Mouse (Mus musculus): ENCODE measurements around the gene Gm45713. TPM values are rescaled to one million over a fixed set of nuclear protein-coding genes. Genes with fewer than 3 reads are reported as not detected.

Gm45713 gene
- polyA plus RNA-seq, 1 experiment from 2014 or later = 0.13 TPM

DNA sequence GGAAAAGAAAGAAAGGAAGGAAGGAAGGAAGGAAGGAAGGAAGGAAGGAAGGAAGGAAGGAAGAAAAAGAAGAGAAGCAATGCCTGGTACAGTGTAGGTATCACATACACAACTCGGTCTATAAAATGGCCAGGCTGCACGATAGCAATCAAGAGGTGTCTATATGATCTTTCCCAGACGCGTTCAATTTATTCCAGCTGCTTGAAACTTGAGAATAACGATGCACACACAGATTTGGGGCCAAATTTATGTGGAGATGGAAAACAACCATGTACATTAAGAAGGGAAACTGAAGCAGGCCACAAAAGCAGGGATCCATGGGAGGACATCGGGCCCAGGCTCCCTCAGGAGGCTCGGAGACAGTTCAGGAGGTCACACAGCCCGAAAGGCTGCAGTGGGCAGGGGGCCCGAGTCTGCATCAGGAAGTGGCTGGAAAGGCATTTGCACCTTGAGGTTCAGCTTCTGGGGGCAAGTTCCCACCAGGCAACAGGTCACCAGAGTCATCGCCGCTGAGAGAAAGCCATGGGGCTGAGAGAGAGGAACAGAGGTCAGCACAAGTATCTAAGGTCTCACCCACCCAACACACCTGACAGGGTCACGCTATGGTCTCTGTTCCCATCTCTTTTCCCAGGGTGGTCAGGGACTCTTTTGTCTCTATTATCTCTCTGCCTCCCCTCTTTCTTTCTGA, 43.1 kb downstream of the Gm45713 start:
- H3K4me1 ChIP-seq (replicated peaks) = peaks cover 33% of the 10 kb centered on the region
- peak overlapping the region; percentile 16; the same call in 1 of the 2 replicates for H3K4me3 ChIP-seq
- no peaks in the 10 kb centered on the region for H3K9me3 ChIP-seq
- peaks cover 7% of the 10 kb centered on the region for H3K36me3 ChIP-seq
- WGBS = 59% methylated on average over 12 of the region's 12 CpGs
- peak; percentile 25 for DNase-seq (ENCODE audit: low spot score)
- H3K27me3 ChIP-seq (ENCODE audit: insufficient read depth, poor library complexity, severe bottlenecking) = peaks cover 11% of the 10 kb centered on the region
- peak overlapping the region; percentile 72 for H3K27ac ChIP-seq

DNA sequence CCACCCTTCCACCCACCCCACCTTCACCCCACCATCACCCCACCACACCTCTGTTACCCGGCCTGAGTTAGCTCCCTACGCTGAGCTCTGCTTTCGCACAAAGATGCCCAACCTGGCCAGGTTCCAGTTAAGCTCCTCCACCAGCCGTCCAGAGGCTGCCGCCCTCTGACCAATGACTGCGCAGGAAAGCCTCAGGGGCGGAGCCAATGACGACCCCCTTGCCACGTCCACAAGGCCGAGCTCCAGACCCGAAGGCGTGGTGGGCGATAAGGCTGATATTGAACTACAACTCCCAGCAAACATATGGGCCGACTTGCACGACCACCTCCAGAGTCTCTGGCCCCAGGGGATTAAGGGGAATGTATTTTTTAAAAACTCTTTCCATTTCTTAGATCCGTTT, 44.0 kb downstream of the Gm45713 start, which contains the start of gene Rcn3:
TSS of gene Rcn3 (minus strand) at position 174 of the 400 bp plus-strand sequence.
- no peaks in the 10 kb centered on the region for H3K9me3 ChIP-seq
- H3K4me3 ChIP-seq = peak within 1 kb of the TSS; percentile 66
- H3K27ac ChIP-seq = peak within 1 kb of the TSS; percentile 87
- peaks cover 11% of the 10 kb centered on the region for H3K27me3 ChIP-seq (ENCODE audit: insufficient read depth, poor library complexity, severe bottlenecking)
- DNase-seq (ENCODE audit: low spot score) = peak; percentile 94
- H3K36me3 ChIP-seq = peaks cover 16% of the 10 kb centered on the region
- peaks cover 33% of the 10 kb centered on the region for H3K4me1 ChIP-seq (replicated peaks)
- WGBS = under 1% methylated on average over 16 of the region's 16 CpGs

DNA sequence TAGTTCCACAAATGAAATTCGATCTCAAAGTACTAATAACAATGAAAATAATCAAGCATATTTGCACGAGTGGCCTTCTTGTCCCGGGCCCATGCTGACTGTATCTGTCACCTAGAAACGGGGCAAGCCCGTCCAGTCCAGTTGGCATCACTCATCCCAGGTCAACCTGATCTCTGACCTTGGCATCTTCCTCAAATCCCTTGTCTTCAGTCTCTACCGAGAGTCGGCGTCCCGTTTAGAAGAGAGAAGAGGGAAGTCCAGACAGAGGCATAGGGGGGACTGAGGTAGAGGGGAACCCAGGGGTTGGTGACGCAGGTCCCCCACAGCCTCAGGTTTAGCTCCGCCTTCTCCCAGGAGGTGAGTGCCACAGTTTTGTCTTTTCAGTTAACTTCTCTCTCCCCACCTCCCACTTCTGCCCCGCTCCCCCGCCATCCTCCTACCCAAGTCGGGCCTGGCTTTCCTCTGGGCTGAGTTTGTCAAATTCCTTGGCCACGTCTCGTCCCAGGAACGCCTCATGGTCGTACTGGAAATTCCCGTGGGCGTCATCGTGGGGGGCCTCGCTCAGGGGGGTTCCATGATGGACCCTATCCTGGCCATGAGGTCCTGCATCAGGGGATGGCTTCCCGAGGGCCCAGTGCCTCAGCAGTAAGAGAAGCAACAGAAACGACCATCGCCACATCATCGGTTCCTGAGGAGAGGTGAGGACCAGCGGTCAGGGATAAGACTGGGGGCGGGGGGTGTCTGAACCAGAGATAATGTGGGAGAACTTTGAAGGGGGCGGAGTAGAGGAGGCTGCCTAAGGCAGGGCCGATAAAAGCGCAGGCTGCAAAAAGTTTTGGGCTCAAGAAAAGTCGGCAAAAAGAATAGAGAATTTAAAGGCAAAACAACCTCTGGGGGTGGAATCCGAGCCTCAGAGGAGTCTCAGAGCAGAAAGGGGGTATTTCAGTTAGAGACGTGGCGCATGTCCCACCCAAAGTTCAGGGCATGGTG, 44.7 kb downstream of the Gm45713 start:
- H3K27me3 ChIP-seq (ENCODE audit: insufficient read depth, poor library complexity, severe bottlenecking) = peaks cover 11% of the 10 kb centered on the region
- DNase-seq (ENCODE audit: low spot score) = peak; percentile 23
- WGBS = 13% methylated on average over 35 of the region's 35 CpGs
- peaks cover 23% of the 10 kb centered on the region for H3K36me3 ChIP-seq
- H3K9me3 ChIP-seq = no peaks in the 10 kb centered on the region
- peak overlapping the region; percentile 66 for H3K4me3 ChIP-seq
- H3K27ac ChIP-seq = peak overlapping the region; percentile 87
- H3K4me1 ChIP-seq (replicated peaks) = peaks cover 33% of the 10 kb centered on the region

DNA sequence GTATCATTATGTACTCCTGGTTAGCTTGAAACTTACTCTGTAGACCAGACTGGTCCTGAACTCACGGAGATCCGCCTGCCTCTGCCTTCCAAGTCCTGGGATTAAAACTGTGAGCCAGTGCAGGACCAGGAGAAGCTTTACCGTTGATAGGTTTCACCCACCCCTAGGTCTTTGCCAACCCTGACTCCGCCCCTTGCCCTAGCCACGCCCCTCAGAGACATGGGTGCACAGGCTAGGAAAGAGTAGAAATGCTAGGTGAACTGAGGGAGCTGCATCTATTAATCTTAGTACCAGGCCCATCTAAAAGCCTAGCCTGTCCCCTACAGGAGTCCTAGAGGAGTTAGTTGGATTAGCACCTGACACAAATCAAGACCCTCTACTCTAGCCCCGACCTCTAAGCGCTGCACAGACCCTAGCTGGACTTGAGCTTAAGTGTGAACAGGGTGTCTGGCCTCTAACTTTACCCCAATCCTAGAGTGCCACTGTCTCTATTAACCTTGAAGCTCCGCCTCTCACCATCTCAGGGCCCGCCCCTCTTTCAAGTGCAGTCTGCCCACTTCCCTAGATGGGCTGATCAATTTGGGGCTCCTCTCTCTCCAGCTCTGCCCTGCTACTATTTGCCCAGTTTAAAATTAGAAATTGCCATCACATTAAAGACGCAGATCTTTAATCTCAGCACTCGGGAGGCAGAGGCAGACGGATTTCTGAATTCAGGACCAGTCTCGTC, 45.6 kb downstream of the Gm45713 start:
- Histone ChIP-seq H3K36me3 (peaks cover 31% of the 10 kb centered on the region), H3K9me3 (peaks cover 4% of the 10 kb centered on the region; the same call in 1 of the 2 replicates), H3K27me3 (ENCODE audit: insufficient read depth, poor library complexity, severe bottlenecking) (peaks cover 11% of the 10 kb centered on the region), H3K4me3 (peak overlapping the region; percentile 66; the same call in 1 of the 2 replicates), H3K4me1 (replicated peaks) (peaks cover 33% of the 10 kb centered on the region), H3K27ac (no peak overlapping the region)
- no peak for DNase-seq (ENCODE audit: low spot score)
- 83% methylated on average over 13 of the region's 13 CpGs for WGBS

DNA sequence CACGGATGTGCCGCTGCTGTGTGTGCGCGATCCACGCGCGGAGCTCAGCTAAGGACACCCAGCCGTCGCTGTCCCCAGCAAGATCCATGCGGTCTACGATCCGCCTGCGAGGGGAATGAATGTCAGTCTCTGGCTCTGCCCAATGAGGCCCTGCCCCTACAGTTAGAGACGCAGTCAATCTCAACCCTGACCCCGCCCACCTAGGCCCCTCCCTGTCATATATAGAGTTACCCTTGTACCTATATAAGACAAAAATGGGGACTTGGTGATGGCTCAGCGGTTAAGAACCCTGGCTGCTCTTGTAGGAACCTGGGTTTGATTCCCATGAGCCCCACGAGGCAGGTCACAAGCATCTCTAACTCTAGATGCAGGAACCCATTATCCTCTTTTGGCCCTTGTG, 47.4 kb downstream of the Gm45713 start:
- Histone ChIP-seq H3K9me3 (peaks cover 4% of the 10 kb centered on the region; the same call in 1 of the 2 replicates), H3K27ac (no peak overlapping the region), H3K4me1 (replicated peaks) (peaks cover 28% of the 10 kb centered on the region), H3K27me3 (ENCODE audit: insufficient read depth, poor library complexity, severe bottlenecking) (peaks cover 11% of the 10 kb centered on the region), H3K4me3 (no peak overlapping the region), H3K36me3 (peaks cover 48% of the 10 kb centered on the region)
- no peak for DNase-seq (ENCODE audit: low spot score)
- WGBS = 92% methylated on average over 17 of the region's 17 CpGs

DNA sequence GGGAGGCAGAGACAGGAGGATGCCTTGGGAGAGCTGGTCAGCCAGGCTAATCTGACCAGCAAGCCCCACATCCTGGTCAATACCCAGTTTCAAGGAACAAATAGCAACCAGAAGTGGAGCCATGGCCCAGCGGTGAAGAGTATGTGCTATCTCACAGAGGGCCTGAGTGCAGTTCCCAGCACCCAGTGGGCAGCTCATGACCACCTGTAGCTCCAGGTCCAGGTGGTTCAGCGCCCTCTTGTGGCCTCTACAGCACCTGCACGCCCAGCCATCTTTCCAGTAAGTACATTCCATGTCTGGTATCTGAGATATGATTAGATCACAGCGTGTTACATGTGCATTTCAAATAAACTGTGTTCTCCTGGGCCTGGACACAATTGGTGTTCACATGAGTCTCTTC, 49.9 kb downstream of the Gm45713 start:
- whole genome bisulfite sequencing = 78% methylated on average over 4 of the region's 4 CpGs
- H3K27ac ChIP-seq = no peak overlapping the region
- no peak for DNase-seq (ENCODE audit: low spot score)
- peaks cover 62% of the 10 kb centered on the region for H3K36me3 ChIP-seq
- H3K27me3 ChIP-seq (ENCODE audit: insufficient read depth, poor library complexity, severe bottlenecking) = peaks cover 7% of the 10 kb centered on the region; the same call in 1 of the 2 replicates
- peaks cover 4% of the 10 kb centered on the region; the same call in 1 of the 2 replicates for H3K9me3 ChIP-seq
- 0 out of 2 replicates have a peak overlapping the region, but pooled peaks have one; percentile 4 for H3K4me3 ChIP-seq
- peaks cover 16% of the 10 kb centered on the region for H3K4me1 ChIP-seq (replicated peaks)

DNA sequence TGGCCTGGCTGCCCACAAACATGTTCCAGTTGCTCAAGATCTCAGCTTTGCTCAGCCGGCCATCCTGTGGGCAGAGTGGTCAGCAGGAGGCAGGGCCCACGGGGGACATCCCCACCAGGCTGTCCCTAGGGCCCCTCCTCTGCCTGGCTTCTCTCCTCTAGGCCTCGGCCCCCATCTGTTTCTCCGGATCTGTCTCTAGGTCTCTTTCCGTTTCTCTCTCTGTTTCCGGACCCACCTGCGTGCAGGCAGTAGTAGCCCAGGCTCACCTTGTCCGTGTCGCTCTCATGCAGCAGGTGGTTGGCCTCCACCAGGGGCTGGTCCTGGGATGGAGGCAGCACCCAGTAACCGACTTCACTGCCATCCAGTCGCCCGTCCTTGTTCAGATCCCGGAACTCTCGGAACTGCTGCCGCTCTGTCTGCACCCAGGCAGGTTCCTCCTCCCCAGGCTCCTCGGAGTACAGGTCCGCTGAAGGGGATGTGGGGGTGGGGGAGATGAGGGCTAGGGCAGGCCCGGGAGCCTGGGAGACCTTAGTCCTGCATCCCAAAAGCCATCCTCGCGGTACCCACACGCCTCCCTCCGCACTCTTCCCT, 52.6 kb downstream of the Gm45713 start:
- Histone ChIP-seq H3K36me3 (peaks cover 60% of the 10 kb centered on the region), H3K9me3 (peaks cover 4% of the 10 kb centered on the region; the same call in 1 of the 2 replicates), H3K27ac (no peak overlapping the region), H3K27me3 (ENCODE audit: insufficient read depth, poor library complexity, severe bottlenecking) (no peaks in the 10 kb centered on the region), H3K4me1 (replicated peaks) (peaks cover 12% of the 10 kb centered on the region; the same call in 1 of the 2 replicates), H3K4me3 (no peak overlapping the region)
- 87% methylated on average over 22 of the region's 22 CpGs for WGBS
- DNase-seq (ENCODE audit: low spot score) = no peak

DNA sequence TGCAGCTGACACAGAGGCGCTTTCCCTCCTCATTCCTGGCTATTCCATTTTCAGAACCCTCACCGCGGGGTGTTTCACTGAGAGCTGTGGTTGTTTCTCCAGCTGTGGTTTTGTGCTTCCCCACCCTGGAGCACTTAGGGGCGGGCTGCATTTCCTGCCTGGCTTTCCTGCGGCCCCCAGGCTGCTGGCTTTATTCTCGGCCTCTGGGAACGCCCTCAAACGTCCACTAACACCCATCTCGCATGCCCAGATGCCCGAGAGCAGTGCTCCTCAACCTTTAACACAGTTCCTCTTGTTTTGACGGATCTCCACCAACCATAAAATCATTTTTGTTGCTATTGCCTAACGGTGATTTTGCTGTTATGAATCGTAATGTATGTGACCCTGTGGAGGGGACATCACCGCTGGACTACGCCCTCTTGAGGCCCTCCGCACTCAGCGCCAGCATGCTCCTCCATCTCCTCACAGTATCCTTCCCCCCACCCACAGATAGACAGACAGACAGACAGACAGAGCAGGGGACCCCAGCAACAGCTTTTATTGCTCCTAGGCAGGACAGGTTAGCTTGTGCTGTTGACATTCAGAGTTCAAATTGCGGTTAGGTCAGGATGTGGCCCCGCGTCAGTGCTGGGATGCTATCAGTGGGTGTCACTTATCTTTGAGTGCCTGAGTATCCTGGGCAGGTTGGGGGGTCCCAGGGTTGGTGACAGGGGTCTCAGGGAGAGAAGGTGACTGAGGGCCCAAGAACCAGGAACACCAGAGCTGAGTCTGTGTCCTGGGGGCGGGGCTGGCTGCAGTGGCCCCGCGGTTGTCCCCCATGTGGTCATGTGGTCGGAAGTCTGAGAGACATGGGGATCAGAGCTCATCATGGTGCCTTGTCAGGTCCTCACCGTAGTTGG, 53.4 kb downstream of the Gm45713 start:
- no peak overlapping the region for H3K27ac ChIP-seq
- H3K9me3 ChIP-seq = peaks cover 4% of the 10 kb centered on the region; the same call in 1 of the 2 replicates
- H3K4me1 ChIP-seq (replicated peaks) = peaks cover 12% of the 10 kb centered on the region; the same call in 1 of the 2 replicates
- no peak for DNase-seq (ENCODE audit: low spot score)
- no peaks in the 10 kb centered on the region for H3K27me3 ChIP-seq (ENCODE audit: insufficient read depth, poor library complexity, severe bottlenecking)
- 0 out of 2 replicates have a peak overlapping the region, but pooled peaks have one; percentile 18 for H3K4me3 ChIP-seq
- H3K36me3 ChIP-seq = peaks cover 56% of the 10 kb centered on the region
- 68% methylated on average over 25 of the region's 25 CpGs for WGBS

DNA sequence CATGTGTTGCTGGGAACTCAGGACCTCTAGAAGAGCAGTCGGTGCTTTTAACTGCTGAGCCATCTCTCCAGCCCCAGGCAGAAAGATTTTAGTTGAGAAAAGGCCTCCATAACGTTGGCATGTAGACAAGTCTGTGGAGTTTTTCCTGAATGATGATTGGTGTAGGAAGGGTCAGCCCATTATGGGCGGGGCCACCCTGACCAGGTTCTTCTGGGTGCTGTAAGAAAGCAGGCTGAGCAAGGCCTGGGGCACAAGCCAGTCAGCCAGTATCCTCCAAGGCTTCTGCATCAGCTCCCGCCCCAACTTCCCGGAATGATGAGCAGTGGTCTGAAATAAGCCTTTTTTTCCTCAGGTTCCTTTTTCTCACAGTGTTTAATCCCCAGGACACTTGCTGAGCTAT, 55.0 kb downstream of the Gm45713 start:
- no peak for DNase-seq (ENCODE audit: low spot score)
- no peak overlapping the region for H3K4me3 ChIP-seq
- peaks cover 2% of the 10 kb centered on the region; the same call in 1 of the 2 replicates for H3K9me3 ChIP-seq
- WGBS = 45% methylated on average over 5 of the region's 5 CpGs
- H3K36me3 ChIP-seq = peaks cover 56% of the 10 kb centered on the region
- H3K27ac ChIP-seq = no peak overlapping the region
- no peaks in the 10 kb centered on the region for H3K27me3 ChIP-seq (ENCODE audit: insufficient read depth, poor library complexity, severe bottlenecking)
- H3K4me1 ChIP-seq (replicated peaks) = peaks cover 12% of the 10 kb centered on the region; the same call in 1 of the 2 replicates

DNA sequence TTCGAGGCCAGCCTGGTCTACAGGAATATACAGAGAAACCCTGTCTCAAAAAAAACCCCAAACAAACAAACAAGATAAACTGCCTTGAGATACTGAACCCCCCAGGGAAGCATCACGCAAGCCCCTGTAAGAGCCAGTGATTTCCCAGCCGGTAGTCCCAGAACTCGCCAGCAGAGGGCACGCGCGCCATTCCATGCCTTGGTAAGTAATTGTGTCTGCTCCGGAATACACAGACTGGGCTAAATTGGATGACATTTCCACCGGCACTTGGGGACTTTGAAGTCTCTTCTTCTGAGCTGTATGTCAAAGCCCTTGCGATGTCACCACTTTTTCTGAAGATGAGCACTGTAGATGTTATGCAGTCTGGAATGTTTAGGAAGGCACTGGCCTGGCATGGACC, 56.2 kb downstream of the Gm45713 start:
- Histone ChIP-seq H3K27ac (no peak overlapping the region), H3K4me3 (no peak overlapping the region), H3K27me3 (ENCODE audit: insufficient read depth, poor library complexity, severe bottlenecking) (no peaks in the 10 kb centered on the region), H3K36me3 (peaks cover 57% of the 10 kb centered on the region), H3K4me1 (replicated peaks) (peaks cover 12% of the 10 kb centered on the region; the same call in 1 of the 2 replicates), H3K9me3 (no peaks in the 10 kb centered on the region)
- WGBS = 1% methylated on average over 10 of the region's 10 CpGs
- DNase-seq (ENCODE audit: low spot score) = peak; percentile 90

DNA sequence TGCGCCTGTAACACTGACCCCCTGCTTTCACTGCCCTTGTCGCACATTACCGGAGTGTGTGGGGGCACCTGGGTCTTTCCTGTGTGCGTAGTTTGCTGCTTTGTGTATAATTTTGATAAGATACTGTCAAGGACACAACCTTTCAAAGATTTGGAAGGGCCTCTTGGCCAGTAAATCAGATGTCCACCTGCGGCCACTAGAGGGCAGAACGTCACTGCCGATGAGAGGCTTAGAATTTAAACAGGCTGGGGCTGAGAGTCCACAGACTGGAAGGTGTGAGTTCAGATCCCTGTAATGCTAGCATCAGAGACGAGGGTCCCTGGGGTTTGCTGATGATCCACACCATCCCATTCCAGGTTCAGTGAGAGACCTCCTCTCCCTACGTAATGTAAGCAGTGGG, 57.5 kb downstream of the Gm45713 start:
- Histone ChIP-seq H3K4me1 (replicated peaks) (peaks cover 12% of the 10 kb centered on the region; the same call in 1 of the 2 replicates), H3K4me3 (no peak overlapping the region), H3K9me3 (no peaks in the 10 kb centered on the region), H3K27me3 (ENCODE audit: insufficient read depth, poor library complexity, severe bottlenecking) (no peaks in the 10 kb centered on the region), H3K27ac (no peak overlapping the region), H3K36me3 (peaks cover 58% of the 10 kb centered on the region)
- 41% methylated on average over 9 of the region's 9 CpGs for WGBS
- peak; percentile 74 for DNase-seq (ENCODE audit: low spot score)

All from hindbrain, embryonic 10.5 days (tissue).